Mouse (Mus musculus): ENCODE results near the gene Chrm4.

The Chrm4 gene

GRCm38 (mm10) chr2:91926949-91927348, at the start of gene Chrm4:
Chrm4 (plus strand) TSS chr2:91927249.
- no peak for DNase-seq (ENCODE audit: low spot score)

GRCm38 (mm10) chr2:91878387-91879180, 48.5 kb upstream of the Chrm4 start:
- no peak for DNase-seq (ENCODE audit: low spot score)

- DNase-seq (ENCODE audit: low spot score), result no peak
Measured at GRCm38 (mm10) chr2:91883961-91884360, 43.1 kb upstream of the Chrm4 start.

- DNase-seq (ENCODE audit: low spot score), result no peak
Measured at GRCm38 (mm10) chr2:91884616-91885015, 42.4 kb upstream of the Chrm4 start.

GRCm38 (mm10) chr2:91894716-91895115, 32.3 kb upstream of the Chrm4 start:
- no peak for DNase-seq (ENCODE audit: low spot score)

GRCm38 (mm10) chr2:91895401-91895800, 31.6 kb upstream of the Chrm4 start:
- DNase-seq (ENCODE audit: low spot score), result no peak

- DNase-seq (ENCODE audit: low spot score), result no peak
Measured at GRCm38 (mm10) chr2:91897968-91898367, 29.1 kb upstream of the Chrm4 start.

- DNase-seq (ENCODE audit: low spot score), result no peak
Measured at GRCm38 (mm10) chr2:91899141-91899540, 27.9 kb upstream of the Chrm4 start.

- DNase-seq (ENCODE audit: low spot score), result no peak
Measured at GRCm38 (mm10) chr2:91900431-91900830, 26.6 kb upstream of the Chrm4 start.

- DNase-seq (ENCODE audit: low spot score), result no peak
Measured at GRCm38 (mm10) chr2:91902336-91902735, 24.7 kb upstream of the Chrm4 start.

- no peak for DNase-seq (ENCODE audit: low spot score)
Measured at GRCm38 (mm10) chr2:91903171-91903925, 23.7 kb upstream of the Chrm4 start.

- no peak for DNase-seq (ENCODE audit: low spot score)
Measured at GRCm38 (mm10) chr2:91904618-91905307, 22.3 kb upstream of the Chrm4 start.

GRCm38 (mm10) chr2:91906141-91906540, 20.9 kb upstream of the Chrm4 start:
- no peak for DNase-seq (ENCODE audit: low spot score)

- DNase-seq (ENCODE audit: low spot score), result no peak
Measured at GRCm38 (mm10) chr2:91912616-91913015, 14.4 kb upstream of the Chrm4 start.

GRCm38 (mm10) chr2:91913328-91914110, 13.5 kb upstream of the Chrm4 start:
- no peak for DNase-seq (ENCODE audit: low spot score)

- no peak for DNase-seq (ENCODE audit: low spot score)
Measured at GRCm38 (mm10) chr2:91916346-91916977, 10.6 kb upstream of the Chrm4 start.

GRCm38 (mm10) chr2:91917096-91917495, 10.0 kb upstream of the Chrm4 start:
- no peak for DNase-seq (ENCODE audit: low spot score)

- DNase-seq (ENCODE audit: low spot score), result no peak
Measured at GRCm38 (mm10) chr2:91920130-91920529, 6.9 kb upstream of the Chrm4 start.

- peak; percentile 31 for DNase-seq (ENCODE audit: low spot score)
Measured at GRCm38 (mm10) chr2:91921181-91921789, 5.8 kb upstream of the Chrm4 start.

GRCm38 (mm10) chr2:91921790-91922570, 5.1 kb upstream of the Chrm4 start:
- no peak for DNase-seq (ENCODE audit: low spot score)

All from T-cell, adult 2 months (primary cell).